Mouse (Mus musculus): ENCODE measurements around the gene Gm21964.

Gm21964 gene

GRCm38 (mm10) chr8:110100907-110101306 lies at the start of gene Gm21964:
Gene Gm21964 (plus strand): TSS chr8:110101207.
- no peak for DNase-seq

- no peak for DNase-seq
Observed at GRCm38 (mm10) chr8:110051208-110051607, 49.8 kb upstream of the Gm21964 start.

GRCm38 (mm10) chr8:110058207-110058606 lies 42.8 kb upstream of the Gm21964 start:
- DNase-seq, result no peak

GRCm38 (mm10) chr8:110064161-110064560 lies 36.8 kb upstream of the Gm21964 start:
- no peak for DNase-seq

GRCm38 (mm10) chr8:110064606-110065365 lies 36.2 kb upstream of the Gm21964 start:
- no peak for DNase-seq

- DNase-seq, result no peak
Observed at GRCm38 (mm10) chr8:110065676-110066075, 35.3 kb upstream of the Gm21964 start.

GRCm38 (mm10) chr8:110069706-110070105 lies 31.3 kb upstream of the Gm21964 start:
- DNase-seq, result no peak

GRCm38 (mm10) chr8:110071600-110071999 lies 29.4 kb upstream of the Gm21964 start:
- peak; percentile 38 for DNase-seq

GRCm38 (mm10) chr8:110074496-110074895 lies 26.5 kb upstream of the Gm21964 start:
- no peak for DNase-seq

- peak; percentile 87 for DNase-seq
Observed at GRCm38 (mm10) chr8:110079282-110080221, 21.5 kb upstream of the Gm21964 start, which contains the start of gene Zfp612. Gene Zfp612 (plus strand): TSS chr8:110079746.

- DNase-seq, result peak; percentile 32
Observed at GRCm38 (mm10) chr8:110082416-110083105, 18.4 kb upstream of the Gm21964 start.

GRCm38 (mm10) chr8:110091869-110092268 lies 9.1 kb upstream of the Gm21964 start:
- DNase-seq, result no peak

GRCm38 (mm10) chr8:110101676-110102075 lies 669 bp downstream of the Gm21964 start:
- no peak for DNase-seq

- no peak for DNase-seq
Observed at GRCm38 (mm10) chr8:110102653-110103052, 1.6 kb downstream of the Gm21964 start, which contains the start of gene Gm17720. Gene Gm17720 (minus strand): TSS chr8:110102753.

GRCm38 (mm10) chr8:110119715-110120114 lies 18.7 kb downstream of the Gm21964 start:
- DNase-seq, result peak; percentile 42

- peak; percentile 69 for DNase-seq
Observed at GRCm38 (mm10) chr8:110130537-110130936, 29.5 kb downstream of the Gm21964 start.

GRCm38 (mm10) chr8:110134236-110134635 lies 33.2 kb downstream of the Gm21964 start:
- DNase-seq, result no peak

- DNase-seq, result no peak
Observed at GRCm38 (mm10) chr8:110135515-110135914, 34.5 kb downstream of the Gm21964 start.

- no peak for DNase-seq
Observed at GRCm38 (mm10) chr8:110140156-110140555, 39.1 kb downstream of the Gm21964 start.

- DNase-seq, result peak; percentile 63
Observed at GRCm38 (mm10) chr8:110140770-110141169, 39.8 kb downstream of the Gm21964 start.

GRCm38 (mm10) chr8:110145538-110145937 lies 44.5 kb downstream of the Gm21964 start:
- DNase-seq, result peak; percentile 57

GRCm38 (mm10) chr8:110152951-110153350 lies 51.9 kb downstream of the Gm21964 start:
- DNase-seq, result no peak

Data from cerebellum, adult 11-12 months (tissue).